Mouse (Mus musculus): ENCODE measurements at regions not wholly inside any gene's neighbourhood (a gene's known extent, or its start where the extent isn't known, plus 50 kb on each side); places are given as distances from the start of the nearest gene placed in this dataset.
"Not testable (repeated sequence)": the region's sequence is repeated elsewhere in the genome, so short reads cannot be mapped to it uniquely, and the experiment has no call there.

DNA sequence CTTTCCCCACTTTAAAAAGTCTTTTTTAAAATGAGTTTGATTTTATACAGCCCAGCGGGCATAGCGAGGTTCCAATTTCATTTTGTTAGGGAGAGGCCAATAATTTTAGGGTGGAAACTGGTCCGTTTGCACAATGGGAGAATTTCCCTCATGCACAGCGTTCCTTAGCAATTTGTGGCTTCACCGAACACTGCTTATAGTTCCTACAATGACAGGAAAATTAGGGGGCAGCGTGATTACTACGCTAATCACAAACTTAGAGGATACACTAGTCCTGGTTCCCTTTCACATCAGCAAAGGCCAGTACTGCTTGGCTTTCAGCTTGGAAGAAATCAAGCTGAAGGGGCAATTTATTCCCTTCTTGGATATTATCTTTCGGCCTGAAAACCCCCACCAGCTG, 745.1 kb upstream of the Gm19410 start:
- no peak for DNase-seq

DNA sequence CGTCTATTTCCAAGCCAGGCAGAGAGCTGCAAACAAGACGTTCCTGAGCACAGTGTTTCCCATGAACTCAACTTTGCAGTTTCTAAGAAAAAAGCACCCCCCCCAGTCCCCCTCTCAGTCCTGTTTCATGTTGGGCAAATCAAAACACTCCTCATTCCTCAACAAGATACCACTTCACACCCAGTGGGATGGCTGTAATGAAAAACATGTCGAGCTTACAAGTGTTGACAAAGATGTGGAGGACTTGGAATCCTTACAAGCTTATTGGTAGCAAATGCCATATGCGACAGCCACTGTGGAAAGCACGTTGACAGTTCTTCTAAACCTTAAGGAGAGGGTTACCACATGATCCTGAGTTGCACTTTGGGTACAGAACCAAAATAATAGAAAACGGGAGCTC, 742.9 kb upstream of the Gm19410 start:
- DNase-seq, result no peak

DNA sequence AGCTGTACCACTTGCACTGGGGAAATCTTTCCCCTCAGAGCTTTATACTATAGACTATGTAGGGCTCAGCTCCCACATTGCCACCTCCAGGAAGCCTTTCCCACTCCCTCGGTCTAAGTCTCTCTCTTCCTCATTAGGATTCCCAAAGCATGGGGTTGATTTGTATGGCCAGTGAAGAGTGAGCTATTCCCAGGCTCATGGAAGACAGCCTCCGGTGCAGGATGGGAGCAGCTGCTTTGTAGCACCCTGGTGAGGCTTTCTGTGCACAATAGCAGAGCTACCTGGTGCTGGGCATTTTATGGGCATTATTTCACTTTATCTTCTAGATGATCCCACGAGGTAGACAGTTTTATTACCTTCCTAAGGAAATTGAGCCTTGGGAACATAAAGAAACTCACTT, 717.8 kb upstream of the Gm19410 start:
- DNase-seq, result no peak

DNA sequence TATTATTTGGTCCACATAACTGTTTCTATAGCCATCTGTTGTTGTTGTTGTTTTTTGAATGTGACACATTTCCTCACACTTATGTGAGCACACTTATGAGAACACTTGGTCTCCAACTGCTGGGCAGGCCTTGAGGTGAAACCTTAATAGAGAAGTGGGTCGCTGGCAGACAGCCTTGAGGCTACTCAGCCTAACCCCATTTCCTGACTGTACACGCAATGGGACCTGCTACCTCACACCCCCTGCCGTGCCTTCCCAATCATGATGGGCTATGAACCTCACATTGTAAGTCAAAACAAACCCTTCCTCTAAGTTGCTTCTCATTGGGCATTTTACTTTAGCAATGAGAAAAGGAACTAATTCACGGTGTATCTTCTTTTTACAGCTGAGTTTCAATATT, 712.1 kb upstream of the Gm19410 start:
- no peak for DNase-seq

- no peak for DNase-seq
These were observed 704.5 kb upstream of the Gm19410 start for GRCm38 (mm10) chr8:35061048-35061447.

DNA sequence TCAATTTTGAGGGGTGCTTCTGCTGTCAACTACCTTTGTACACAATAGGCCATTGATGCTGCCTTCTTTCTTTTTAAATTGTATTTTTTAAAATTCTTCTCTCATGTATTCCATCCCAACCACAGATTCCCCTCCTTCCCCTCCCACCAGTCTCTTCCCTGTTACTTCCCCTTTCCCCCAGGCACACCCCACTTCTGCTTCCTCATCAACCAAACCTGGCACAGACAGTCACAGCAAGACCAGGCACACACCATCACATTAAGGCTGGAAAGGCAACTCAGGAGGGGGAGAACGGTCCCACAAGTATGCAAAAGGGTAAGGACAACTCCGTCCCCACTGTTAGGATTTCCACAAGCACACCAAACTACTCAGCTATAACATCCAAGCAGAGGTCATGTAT, 697.4 kb upstream of the Gm19410 start:
- no peak for DNase-seq

- DNase-seq, result no peak
These were observed 695.2 kb upstream of the Gm19410 start for GRCm38 (mm10) chr8:35070246-35070989.

- no peak for DNase-seq
These were observed 689.6 kb upstream of the Gm19410 start for GRCm38 (mm10) chr8:35075971-35076370.

DNA sequence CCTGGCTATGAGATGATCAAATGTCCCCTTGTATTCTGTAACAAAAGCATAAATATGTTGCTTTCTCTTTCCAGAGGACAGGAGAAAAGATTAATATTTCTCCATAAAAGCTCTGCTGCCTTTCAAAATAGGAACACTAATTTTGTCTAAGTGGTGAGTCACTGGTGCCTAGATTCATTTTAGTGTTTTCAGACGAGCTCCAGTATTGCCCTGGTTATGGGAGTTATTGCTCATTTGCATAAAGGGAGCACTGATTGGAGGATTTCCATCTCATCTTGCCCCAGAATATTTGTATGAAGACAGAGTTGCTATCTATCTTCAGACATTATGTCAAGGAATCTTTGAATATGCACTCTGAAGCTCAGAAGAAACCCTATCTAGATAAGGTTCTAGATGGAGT, 682.4 kb upstream of the Gm19410 start:
- no peak for DNase-seq

DNA sequence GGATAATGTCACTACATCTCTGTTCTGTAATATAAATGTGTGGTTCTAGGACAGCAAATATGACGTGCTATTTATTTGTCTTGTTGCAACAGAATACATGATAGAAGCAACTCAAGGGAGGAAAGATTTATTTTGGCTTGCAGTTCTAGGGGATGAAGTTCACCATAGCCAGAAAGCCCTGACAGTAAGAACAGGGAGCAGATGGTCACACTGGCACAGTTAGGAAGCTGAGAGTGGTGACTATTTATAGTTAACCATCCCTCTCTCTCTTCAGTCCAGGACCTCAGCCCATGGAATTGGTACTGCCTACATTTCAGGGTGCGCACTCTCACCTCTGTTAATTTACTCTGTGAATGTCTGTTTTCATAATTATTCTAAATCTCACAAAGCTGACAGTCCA, 678.5 kb upstream of the Gm19410 start:
- DNase-seq, result no peak

- DNase-seq, result no peak
These were observed 677.0 kb upstream of the Gm19410 start for GRCm38 (mm10) chr8:35088380-35089244.

DNA sequence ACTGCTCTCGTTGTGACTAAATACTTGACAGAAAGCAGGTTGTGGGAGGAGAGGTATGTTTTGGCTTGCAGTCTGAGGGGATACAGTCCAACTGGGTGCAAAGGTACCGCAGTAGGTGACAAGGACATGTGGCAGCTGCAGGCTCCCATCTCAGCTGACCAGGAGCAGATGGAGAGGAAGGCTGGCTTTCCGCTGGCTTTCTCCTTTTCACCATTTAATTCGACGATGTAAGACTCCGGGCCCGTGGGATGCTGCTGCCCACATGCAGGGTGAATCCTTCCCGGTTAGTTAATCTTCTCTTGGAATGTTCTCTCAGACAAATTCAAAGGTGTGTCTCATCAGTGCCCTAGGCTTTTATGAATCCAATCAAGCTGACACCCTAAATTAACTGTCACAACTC, 676.1 kb upstream of the Gm19410 start:
- no peak for DNase-seq

DNA sequence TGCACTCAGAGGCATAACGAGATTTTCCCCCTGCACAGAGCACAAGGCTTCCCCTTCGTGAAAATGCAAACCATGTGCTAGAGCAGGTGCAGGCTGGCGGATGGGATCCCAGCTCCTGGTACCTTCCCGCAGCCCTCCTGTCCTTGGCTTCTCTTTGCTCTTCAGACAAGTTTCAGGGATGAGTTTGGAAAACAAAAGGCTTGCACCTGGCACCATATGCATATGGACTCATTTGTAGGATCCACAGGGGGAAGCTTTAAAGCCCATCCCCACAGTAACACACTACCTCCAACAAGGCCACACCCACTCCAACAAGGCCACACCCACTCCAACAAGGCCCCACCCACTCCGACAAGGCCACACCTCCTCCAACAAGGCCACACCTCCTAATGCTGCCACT, 663.9 kb upstream of the Gm19410 start:
- no peak for DNase-seq

GRCm38 (mm10) chr8:35102102-35102501, 663.5 kb upstream of the Gm19410 start:
- not testable (repeated sequence) for DNase-seq

- not testable (repeated sequence) for DNase-seq
These were observed 661.1 kb upstream of the Gm19410 start for GRCm38 (mm10) chr8:35104465-35104876.

DNA sequence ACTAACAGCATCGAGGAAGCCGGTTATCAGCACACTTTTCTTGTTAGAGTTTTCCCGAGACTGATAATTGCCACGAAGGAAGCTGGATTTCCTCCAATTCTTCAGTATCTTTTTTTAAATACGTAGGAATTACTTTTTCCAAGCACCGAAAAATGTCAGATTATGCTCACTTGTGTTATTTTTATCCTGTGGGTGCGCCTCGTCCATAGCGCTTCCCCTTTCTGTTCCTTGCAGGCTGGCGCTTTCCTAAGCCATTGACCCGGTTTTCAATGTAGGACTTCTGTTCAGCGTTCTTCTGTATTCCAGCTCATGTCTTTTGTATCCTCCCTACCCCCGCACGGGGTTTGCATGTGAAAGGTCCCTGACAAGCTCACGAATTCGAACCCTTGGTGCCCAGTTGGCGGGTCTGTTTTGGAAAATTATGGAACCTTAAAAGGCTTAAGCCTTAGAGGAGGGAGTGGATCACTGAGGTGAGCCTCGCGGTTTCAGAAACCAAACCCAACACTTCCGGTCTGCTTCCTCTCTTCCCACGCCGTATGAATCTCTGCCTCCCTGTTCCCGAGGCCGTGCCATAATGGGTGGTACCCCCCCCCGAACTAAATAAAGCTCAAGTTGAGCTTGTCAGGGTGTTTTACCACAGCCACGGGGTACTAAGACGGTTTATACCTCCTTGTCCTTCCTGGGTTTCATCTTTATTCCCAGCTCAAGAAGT, 655.9 kb upstream of the Gm19410 start:
- DNase-seq, result no peak

GRCm38 (mm10) chr8:35110286-35110685, 655.3 kb upstream of the Gm19410 start:
- DNase-seq, result no peak

DNA sequence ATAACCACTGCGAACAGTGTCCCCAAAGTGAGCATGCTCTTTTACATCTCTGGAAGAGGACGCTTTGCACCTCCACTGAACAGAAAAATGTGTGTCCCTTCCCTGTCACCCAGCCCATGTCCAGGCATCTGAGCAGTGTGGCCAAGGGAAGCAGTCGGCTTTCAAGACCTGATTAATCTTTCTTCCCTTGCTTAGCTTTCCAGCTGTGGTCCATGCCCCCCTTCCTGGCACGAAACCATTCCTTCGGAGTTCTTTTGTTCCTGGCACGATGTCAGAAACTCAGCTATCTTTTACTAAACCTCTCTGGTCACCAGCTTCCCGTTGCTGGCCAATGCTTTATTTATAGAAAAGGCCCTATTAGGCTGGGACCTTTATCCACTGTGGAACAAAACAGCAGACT, 654.5 kb upstream of the Gm19410 start:
- DNase-seq, result no peak

GRCm38 (mm10) chr8:35112591-35113265, 652.9 kb upstream of the Gm19410 start:
- no peak for DNase-seq

DNA sequence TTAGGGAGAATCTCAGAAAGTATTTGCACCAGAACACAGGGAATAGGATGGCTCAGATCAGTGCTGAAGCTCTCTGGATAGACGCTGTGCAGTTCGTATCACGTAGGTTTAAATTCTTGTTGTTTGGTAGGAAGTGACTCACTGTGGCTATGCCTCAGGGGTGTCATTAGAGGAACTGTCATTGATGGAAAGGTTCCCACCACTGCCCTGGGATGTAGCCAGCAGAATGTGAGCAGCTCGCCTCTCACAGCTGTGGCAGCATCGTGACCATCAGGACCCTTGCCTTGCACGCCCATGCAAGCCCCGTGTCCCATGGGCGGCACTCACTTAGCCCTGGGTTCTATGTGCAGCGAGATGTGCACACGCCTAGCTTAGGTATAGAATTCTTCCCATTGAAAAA, 651.6 kb upstream of the Gm19410 start:
- no peak for DNase-seq

DNA sequence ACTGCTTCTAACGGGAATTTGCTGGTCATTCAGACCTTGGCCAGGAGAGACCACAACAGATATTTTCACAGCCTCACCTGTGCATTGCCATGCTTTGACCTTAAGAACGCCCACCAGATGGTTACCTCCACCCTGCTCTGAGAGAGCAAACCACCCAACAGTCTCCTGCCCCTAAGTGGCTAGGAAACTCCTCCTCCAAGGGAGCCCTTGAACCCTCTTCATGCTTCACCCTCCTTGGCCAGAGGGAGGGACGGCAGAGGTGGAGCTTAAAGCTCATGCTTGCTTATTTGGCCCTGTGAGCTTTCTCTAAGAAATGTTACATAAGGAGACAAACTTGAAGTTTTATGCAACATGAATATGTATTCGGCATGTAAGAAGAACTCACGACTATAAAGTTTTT, 645.0 kb upstream of the Gm19410 start:
- DNase-seq, result no peak

GRCm38 (mm10) chr8:35121084-35121483, 644.5 kb upstream of the Gm19410 start:
- no peak for DNase-seq

DNA sequence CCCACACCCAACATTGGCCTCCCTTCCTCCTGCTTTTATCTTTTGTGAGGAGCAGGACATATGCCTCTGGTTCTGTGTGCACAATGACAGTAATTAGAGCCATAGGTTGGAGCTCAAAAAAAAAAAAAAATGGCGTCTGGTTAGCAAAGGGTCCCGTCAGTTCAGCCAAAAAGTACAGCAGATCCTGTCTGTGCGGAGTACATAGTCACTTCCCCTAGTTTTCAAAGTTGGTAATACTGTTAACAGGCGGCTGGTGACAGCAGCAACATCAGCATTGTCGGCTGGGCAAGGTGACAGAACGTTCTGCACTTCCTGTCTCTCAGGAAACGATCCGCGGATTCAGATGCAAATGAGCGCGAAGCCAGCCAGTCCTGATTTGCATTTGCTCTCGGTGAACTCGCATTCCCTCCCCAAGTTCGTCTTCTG, 642.4 kb upstream of the Gm19410 start:
- DNase-seq, result peak; percentile 63 to 65
